Mouse (Mus musculus): ENCODE results near the gene Nup210l.

Nup210l gene

DNA sequence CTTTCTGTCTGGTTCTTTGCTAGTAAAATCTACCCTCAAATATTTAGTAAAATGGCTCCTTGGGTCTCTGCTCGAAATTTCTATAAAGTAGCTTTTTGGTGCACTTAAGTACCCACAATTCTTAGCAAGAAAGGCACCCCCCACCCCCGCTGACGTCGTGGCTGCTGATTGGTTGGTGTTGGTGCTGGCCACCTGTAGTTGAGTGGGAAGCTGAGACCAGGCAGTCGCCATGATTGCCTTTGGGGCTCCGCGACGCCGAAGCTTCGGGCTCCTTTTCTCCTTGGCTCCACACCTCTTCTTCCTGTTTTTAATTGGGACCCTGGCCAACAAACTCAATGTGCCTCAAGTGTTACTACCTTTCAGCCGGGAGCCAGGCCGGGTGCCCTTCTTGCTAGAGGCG, at the start of gene Nup210l:
Gene Nup210l (plus strand): TSS at position 195 of the 400 bp plus-strand sequence.
- no peak for DNase-seq (ENCODE audit: low read depth)

GRCm38 (mm10) chr3:90061549-90061948, 42.4 kb upstream of the Nup210l start:
- no peak for DNase-seq (ENCODE audit: low read depth)

DNA sequence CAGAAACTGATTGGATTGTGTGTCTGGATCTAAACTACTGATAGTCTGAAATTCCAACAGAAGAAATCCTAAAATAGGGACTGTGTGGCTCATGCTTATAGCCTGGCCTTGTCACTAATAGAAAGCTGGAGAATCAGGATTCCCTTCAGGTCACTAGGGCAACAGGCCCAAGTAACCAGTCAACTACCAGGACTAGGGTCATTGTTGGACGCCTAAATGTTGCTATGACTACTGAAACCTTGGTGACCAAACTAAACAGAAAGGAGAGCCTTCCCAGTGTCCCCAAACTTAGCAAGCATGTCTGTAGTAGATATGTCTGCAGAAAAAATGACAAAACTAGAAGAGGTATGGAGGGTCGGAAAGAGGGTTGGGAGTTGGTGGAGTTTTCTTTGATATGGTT, 41.4 kb upstream of the Nup210l start:
- no peak for DNase-seq (ENCODE audit: low read depth)

- DNase-seq (ENCODE audit: low read depth) = no peak
Measured at GRCm38 (mm10) chr3:90064383-90064782, 39.5 kb upstream of the Nup210l start.

GRCm38 (mm10) chr3:90065553-90065952, 38.4 kb upstream of the Nup210l start:
- peak; percentile 50 for DNase-seq (ENCODE audit: low read depth)

- DNase-seq (ENCODE audit: low read depth) = no peak
Measured at GRCm38 (mm10) chr3:90067851-90068250, 36.1 kb upstream of the Nup210l start.

DNA sequence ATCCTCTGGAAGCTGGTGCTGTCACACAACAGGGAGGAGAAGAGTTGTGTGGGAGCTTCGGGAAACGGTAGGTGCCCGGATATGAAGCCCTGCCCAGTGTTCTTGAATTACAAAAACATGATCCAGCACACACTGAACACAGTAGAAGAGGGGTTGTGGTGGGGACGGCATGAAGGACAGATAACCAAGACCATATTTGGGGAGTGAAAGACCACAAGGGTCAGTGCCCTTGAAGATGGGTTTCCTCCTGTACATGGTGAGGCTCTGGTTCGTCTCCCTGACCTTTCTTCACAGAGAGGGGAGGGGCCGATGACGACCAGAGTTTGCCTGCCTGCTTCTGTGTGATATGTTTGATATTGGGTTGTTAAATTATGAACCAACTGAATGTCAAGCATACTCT, 34.2 kb upstream of the Nup210l start:
- no peak for DNase-seq (ENCODE audit: low read depth)

DNA sequence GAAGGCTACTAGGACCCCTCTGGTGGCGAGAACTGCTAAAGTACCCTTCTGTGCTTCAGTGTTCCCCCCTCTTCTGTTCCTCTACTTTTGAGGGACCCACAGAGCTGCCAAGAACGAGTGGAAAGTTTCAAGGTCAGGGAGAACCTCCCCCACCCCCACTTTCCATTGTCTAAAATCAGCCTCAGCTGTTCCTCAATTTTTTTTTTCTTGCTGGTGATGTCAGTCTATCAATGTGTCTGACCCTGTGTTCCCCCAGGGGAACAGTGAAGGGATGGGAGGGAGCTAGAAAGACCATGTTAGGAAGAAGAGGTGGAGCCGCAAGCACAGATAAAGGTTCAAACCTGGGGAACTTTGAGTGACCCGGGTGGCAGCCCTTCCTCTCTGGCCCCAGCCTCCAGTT, 31.6 kb upstream of the Nup210l start, which contains the start of gene Tpm3:
Gene Tpm3 (plus strand): TSS at position 356 of the 400 bp plus-strand sequence.
- no peak for DNase-seq (ENCODE audit: low read depth)

DNA sequence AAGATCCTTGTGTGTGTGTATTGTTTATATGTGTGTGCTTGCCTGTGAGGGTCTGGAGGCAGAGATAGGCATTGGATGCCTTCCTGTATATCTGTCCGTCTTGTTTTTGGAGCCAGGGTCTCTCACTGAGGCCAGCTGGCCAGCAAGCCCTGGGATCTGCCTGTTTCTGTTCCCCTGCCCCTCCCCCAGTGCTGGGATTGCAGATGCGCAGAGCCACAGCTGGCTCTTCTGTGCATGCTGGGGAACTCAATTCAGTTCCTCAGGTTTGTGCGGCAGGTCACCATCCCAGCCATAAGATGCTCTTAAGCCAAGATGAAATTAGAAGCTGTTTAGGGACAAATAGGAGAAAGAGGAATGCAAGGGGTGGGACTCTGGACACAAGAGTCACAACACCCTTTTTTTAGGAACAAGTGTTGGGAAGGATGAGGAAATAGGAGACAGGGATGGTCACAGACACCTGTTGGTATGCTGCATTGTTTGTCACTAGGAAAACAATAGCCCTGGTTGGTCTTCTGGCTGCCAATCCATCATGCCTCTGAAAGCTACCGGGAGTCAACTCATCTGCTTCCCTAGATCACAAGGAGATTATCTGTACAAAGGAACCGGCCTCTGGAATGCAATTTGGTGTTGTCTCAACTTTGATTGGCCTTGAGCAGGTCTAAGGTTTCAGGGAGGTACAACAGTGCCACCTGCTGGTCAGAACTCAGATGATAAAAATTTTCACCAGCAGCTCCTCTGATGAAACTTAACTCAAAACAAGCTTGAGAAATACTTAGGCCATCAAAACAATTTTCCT, 26.8 kb upstream of the Nup210l start:
- DNase-seq (ENCODE audit: low read depth) = peak; percentile 89

DNA sequence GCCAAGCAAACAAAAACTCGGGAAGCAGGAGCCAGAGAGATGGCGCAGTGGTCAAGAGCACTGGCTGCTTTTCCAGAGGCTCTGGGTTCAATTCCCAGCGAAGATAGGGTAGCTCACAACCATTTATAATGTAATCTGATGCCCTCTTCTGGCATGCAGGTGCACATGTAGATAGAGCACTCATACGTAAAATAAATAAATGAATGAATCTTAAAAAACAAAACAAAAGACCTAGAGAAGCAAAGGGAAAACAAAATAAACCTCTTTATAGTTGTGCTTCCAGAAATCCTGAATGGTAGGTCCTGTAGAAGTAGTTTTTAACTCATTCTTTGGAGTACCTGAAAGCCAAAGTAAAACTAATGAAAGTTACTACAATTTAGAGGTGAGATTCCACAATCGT, 25.7 kb upstream of the Nup210l start:
- DNase-seq (ENCODE audit: low read depth) = no peak

DNA sequence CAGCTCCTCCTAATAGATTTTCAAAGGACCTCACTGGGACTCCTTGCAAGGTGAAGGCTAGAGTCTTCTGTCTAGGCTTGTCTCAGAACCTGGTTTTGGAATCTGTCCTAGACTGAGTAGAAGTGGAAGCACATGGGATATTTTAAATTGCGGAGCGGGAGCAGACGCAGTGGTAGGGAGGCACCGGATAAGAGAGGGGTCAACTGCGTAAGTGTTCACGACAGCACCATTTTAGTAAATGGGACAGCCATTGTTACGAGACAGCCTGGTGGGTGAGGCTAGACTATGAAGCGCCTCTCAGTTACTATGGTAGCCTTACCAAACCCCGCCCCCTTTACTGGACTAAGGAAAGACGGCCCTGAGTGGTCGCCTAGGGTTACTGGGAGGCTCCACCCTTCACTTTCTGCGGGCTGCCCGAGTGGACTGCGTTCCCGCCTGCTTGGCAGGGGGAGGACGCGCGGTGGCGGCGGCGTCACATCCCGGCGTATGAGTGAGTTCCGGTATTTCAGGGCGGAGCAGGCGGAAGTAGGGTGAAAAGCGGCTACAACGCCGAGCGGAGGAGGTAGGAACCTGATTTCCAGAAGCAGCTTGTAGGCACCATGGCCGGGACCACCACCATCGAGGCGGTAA, 24.7 kb upstream of the Nup210l start:
- DNase-seq (ENCODE audit: low read depth) = peak; percentile 93

DNA sequence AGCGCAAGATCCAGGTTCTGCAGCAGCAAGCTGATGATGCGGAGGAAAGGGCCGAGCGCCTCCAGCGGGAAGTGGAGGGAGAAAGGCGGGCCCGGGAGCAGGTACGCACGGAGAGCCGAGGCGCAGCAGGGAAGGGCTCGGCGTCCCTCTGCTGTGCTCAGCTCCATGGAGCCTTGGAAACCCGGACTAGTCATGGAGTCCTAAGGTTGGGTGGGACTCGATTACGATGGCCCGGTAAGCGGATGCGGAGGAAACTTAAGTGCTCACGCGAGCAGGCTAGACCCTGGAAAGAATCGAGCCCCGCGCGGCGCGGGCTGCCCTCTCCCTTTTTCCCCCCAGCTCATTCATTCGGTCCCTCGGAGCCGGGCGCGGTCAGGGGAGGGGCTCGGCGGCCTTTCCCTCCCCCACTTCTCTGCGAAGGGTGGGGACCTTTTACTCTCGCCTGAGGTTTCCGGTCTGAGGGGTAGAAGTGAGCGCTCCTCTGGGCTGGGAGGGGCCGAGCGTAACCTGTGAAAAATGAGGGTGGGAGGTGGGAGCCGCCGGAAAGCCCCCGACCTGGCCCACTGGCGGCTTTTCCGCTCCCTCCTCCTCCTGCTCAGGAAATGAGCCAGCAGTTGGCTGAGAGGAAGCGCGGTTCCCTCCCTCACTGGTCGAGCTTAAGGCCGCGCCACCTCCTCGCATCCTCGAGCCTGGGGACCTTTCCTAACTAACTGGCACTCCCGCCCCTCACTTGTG, 24.0 kb upstream of the Nup210l start:
- DNase-seq (ENCODE audit: low read depth) = peak; percentile 76

- no peak for DNase-seq (ENCODE audit: low read depth)
Measured at GRCm38 (mm10) chr3:90080498-90080863, 23.5 kb upstream of the Nup210l start.

GRCm38 (mm10) chr3:90081365-90082240, 22.3 kb upstream of the Nup210l start:
- DNase-seq (ENCODE audit: low read depth) = no peak

DNA sequence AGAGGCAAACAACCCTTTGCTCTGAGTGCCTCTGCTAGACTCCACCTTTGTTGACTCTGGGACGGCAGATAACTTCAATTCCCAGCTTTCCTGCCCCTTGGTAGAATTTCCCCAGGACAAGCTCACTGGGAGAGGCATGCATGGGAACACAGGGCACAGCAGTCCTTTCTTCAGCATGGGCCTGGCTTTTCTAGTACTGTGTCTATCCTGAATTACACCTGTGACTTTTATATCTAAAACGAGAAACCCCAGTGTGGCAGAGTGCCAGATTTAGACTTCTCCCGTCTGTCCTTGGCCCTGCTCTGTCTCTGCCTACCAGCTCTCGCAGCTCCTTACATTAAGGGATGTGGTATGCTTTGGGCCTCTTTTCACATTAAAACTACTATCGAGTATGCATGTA, 20.9 kb upstream of the Nup210l start:
- no peak for DNase-seq (ENCODE audit: low read depth)

DNA sequence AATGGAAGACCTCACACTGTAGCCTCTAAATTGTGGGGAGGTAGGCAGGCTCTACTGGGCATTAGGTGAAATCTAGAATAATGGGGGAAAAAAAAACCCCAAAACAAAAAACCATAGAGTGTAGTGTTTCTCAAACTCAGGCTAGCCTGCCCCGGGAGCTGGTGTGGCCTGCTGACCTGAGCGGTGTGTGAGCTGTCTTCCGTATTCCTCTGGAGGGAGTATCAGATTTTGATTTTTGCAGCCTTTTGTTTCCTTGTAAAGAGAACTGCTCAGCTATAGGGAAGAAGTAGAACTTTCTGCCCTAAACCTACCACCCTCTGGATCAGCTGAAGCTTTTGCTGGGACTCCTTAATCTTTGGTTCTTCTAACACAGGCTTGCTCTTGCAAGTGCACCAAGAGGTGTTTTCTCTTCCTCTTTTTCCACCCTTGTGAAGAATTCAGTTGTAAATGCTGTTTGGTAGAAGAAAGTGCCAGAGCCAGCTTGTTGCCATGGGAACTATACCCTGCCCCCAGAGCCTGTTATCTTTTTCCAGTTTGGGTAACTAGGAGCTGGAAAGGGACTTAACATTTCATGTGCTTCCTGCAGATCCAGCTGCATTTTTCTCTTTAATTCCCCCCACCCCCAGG, 20.1 kb upstream of the Nup210l start:
- no peak for DNase-seq (ENCODE audit: low read depth)

DNA sequence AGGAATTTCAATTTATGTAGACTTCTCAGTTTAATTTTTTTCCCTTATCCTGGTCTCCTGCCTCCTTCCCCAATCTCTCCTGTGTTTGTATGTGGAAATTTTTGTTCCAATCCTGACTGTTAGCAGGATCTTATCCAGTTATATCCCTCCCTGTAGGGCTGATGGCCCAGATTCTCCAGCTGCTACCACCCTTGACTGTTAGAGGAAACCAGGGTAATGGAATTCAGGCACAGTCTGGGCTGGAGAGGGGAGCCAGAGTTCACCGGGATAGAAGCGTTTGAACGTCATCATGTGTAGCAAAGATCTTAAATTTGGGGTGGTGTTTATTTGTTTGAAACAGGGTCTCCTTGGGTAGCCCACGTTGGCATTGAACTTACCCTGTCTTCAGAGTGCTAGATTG, 19.1 kb upstream of the Nup210l start:
- no peak for DNase-seq (ENCODE audit: low read depth)

GRCm38 (mm10) chr3:90085281-90085680, 18.7 kb upstream of the Nup210l start:
- DNase-seq (ENCODE audit: low read depth) = no peak

DNA sequence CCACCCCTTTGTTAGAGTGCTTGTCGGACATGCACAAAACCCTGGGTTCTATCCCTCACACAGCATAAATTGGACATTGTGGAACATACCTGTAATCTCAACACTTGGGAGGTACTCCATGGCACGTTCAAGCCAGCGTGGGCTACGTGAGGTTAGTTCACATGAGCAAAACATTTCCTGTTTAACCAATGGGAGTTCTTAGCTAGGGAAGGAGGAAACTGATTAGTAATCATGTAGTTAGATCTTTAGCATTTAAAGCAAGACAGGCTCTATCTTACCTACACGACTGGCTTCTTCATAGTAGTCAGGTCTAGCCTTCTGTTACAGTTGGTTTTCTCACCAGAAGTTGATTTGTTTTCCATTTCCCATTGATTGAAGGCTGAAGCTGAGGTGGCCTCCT, 17.9 kb upstream of the Nup210l start:
- no peak for DNase-seq (ENCODE audit: low read depth)

DNA sequence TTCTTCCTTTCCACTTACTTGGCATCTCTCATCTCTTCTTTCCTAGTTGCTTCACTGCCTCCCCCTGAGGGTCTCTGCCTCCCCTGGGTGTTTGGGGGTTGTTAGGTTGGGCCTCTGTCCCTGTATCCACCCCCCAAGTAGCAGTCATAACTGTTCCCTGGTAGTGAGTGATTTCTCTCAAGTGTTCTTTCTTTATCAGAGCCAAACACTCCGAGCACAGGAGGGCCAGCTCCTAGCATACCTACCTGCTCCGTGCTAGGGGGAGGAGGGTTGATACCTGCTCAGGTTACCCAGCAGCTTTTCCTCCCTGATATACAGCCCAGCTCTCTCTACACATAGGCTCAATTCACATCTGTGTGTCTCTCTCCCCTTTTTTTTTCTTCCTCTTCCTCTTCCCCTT, 15.3 kb upstream of the Nup210l start:
- DNase-seq (ENCODE audit: low read depth) = no peak

DNA sequence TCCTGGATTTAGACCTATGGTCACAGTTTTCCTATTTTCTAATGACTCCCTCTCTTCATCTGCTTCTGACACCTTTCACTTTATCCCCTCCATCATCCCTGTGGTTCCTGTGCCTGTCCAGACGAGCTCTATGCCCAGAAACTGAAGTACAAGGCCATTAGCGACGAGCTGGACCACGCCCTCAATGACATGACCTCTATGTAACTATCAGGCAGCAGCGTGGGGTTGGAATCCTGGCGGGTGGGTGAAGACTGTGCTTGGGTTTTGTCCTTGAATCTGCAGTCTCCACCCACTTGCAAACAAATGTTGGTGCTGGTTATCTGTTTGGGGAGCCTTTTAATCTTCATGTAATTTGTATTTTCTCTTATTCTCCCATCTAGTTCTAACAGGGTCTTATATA, 13.0 kb upstream of the Nup210l start:
- no peak for DNase-seq (ENCODE audit: low read depth)

- DNase-seq (ENCODE audit: low read depth) = no peak
Measured at GRCm38 (mm10) chr3:90094453-90094852, 9.5 kb upstream of the Nup210l start.

Measured in c-Kit-positive CD71-negative TER-119-negative erythroid progenitor cells, embryonic 14.5 days (primary cell).